9 mouse cellular contexts compared by ENCODE assay signal in the genomic region with DNA sequence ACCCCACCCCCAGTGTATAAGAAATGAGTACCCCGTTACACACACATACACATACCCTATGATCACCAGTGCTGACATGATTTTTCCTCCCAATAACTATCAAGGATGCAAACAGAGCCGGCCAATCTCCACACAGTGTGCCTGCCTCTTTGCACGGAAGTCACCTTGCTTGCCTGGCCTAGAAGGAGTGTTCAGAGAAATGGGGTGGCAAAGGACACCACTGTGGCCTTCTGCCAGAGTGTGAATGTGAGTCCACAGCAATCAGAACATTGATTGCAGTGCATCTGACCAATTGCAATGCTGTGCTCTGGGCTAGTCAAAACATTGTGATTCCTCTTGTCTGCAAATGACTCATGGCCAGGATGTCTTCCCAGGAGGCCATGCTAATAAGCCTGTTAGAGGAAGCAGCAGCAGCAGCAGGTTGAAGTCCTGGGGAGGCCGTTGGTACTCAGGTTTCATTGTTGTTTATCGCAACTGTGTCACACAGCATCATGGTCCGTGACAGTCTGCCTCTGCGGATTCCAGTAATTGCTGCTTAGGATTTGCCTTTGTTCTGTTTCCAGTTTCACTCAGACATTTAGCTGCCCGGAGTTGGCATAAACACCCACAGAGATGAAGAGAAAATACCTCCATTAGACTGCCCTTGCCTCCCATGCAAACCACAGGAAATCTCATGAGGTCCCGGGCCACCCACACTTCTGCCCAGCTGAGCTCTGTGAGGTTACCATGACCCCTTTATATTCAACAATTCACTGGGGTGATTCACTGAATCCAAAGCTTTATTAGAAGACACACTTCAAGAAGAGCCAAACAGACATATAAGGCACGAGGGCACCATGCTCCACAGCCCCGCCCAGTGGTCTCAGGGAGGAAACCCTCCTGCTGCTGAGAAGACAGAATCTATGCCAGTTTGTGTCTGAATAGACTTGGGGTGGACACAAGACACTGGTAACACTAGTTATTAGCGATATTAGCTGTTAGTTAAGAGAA. TPM values are rescaled to one million over a fixed set of nuclear protein-coding genes. Genes with fewer than 3 reads are reported as not detected.
DNase-seq lines count a peak whose midpoint lies in the region; ATAC-seq and TF ChIP-seq lines count a peak whose summit lies in the region.
"Had no signal": no experiment of that assay in that cellular context is flagged by ENCODE, and none has a peak within 500 bp of the region (broad histone marks: within the 10 kb centered on the region; RNA-seq: fewer than 3 reads in every experiment).

No protein-coding gene starts in this region.

- H3K4me3 ChIP-seq in liver, postnatal 0 days (ENCODE audit: low read depth, low read length), result no peak overlapping the region
- H3K4me3 ChIP-seq in liver, embryonic 11.5 days (ENCODE audit: low read depth, low read length), result no peak overlapping the region
- H3K4me3 ChIP-seq in bone marrow, adult 2 months (replicated peaks; ENCODE audit: control insufficient read depth, low read depth, low read length), result no peak overlapping the region
- no peak overlapping the region for H3K4me3 ChIP-seq in hindbrain, embryonic 14.5 days (replicated peaks; ENCODE audit: low read length)
- no peak overlapping the region for H3K4me3 ChIP-seq in neural tube, embryonic 14.5 days (ENCODE audit: low read depth, low read length)
- H3K4me3 ChIP-seq in kidney, embryonic 14.5 days (ENCODE audit: low read length), result no peak overlapping the region
- H3K4me3 ChIP-seq: limb, embryonic 15.5 days had no signal

- no peak for TF ChIP-seq EP300 in liver, postnatal 0 days (IDR thresholded peaks at IDR 0.05; ENCODE audit: low read depth)

- TF ChIP-seq CTCF in liver, postnatal 0 days (IDR thresholded peaks at IDR 0.05; ENCODE audit: low read depth), result peak; percentile 49
- peak; percentile 46; the same call in 1 of the 2 replicates for TF ChIP-seq CTCF in bone marrow, adult 2 months (IDR thresholded peaks at IDR 0.05; ENCODE audit: control insufficient read depth, insufficient read depth, low read length)

- ATAC-seq in liver, postnatal 0 days, result no peak
- no peak for ATAC-seq in liver, embryonic 11.5 days (replicated peaks; ENCODE audit: low FRiP score)
- peak; percentile 7; the same call in 1 of the 2 replicates for ATAC-seq in hindbrain, embryonic 14.5 days (ENCODE audit: low FRiP score)
- peak; percentile 18; the same call in 1 of the 2 replicates for ATAC-seq in neural tube, embryonic 14.5 days (ENCODE audit: low read depth)
- no peak for ATAC-seq in kidney, embryonic 14.5 days (ENCODE audit: low FRiP score, low TSS enrichment)

- H3K36me3 ChIP-seq in liver, postnatal 0 days (replicated peaks; ENCODE audit: insufficient read depth, low read length), result no peaks in the 10 kb centered on the region
- no peaks in the 10 kb centered on the region for H3K36me3 ChIP-seq in liver, embryonic 11.5 days (ENCODE audit: control insufficient read depth, insufficient read depth, low read length)
- H3K36me3 ChIP-seq in hindbrain, embryonic 14.5 days (replicated peaks; ENCODE audit: control insufficient read depth, insufficient read depth), result no peaks in the 10 kb centered on the region
- no peaks in the 10 kb centered on the region for H3K36me3 ChIP-seq in neural tube, embryonic 14.5 days (ENCODE audit: control insufficient read depth, insufficient read depth, low read length)
- no peaks in the 10 kb centered on the region for H3K36me3 ChIP-seq in kidney, embryonic 14.5 days (ENCODE audit: control insufficient read depth, insufficient read depth, low read length)
- H3K36me3 ChIP-seq: limb, embryonic 15.5 days had no signal

- no peak overlapping the region for H3K27ac ChIP-seq in liver, postnatal 0 days (ENCODE audit: low read depth)
- H3K27ac ChIP-seq in liver, embryonic 11.5 days (ENCODE audit: low read depth, low read length), result no peak overlapping the region
- H3K27ac ChIP-seq in bone marrow, adult 2 months (ENCODE audit: control insufficient read depth, insufficient read depth, low read depth, low read length, poor library complexity), result no peak overlapping the region
- no peak overlapping the region; the same call in 1 of the 2 replicates for H3K27ac ChIP-seq in hindbrain, embryonic 14.5 days
- peak overlapping the region; percentile 10; the same call in 1 of the 2 replicates for H3K27ac ChIP-seq in neural tube, embryonic 14.5 days (ENCODE audit: low read depth, low read length)
- no peak overlapping the region for H3K27ac ChIP-seq in kidney, embryonic 14.5 days (ENCODE audit: low read depth, low read length)
- H3K27ac ChIP-seq: limb, embryonic 15.5 days had no signal

- H3K9me3 ChIP-seq in liver, postnatal 0 days (ENCODE audit: low read length), result peaks cover 2% of the 10 kb centered on the region; the same call in 1 of the 2 replicates
- no peaks in the 10 kb centered on the region; the same call in 1 of the 2 replicates for H3K9me3 ChIP-seq in liver, embryonic 11.5 days (ENCODE audit: control insufficient read depth, low read length)
- no peaks in the 10 kb centered on the region for H3K9me3 ChIP-seq in hindbrain, embryonic 14.5 days (ENCODE audit: control insufficient read depth, low read length)
- H3K9me3 ChIP-seq in neural tube, embryonic 14.5 days (ENCODE audit: control insufficient read depth, low read length), result no peaks in the 10 kb centered on the region
- H3K9me3 ChIP-seq in kidney, embryonic 14.5 days (ENCODE audit: control insufficient read depth, low read length), result peaks cover 5% of the 10 kb centered on the region; the same call in 1 of the 2 replicates
- H3K9me3 ChIP-seq: limb, embryonic 15.5 days had no signal

- peaks cover 5% of the 10 kb centered on the region for H3K4me1 ChIP-seq in liver, postnatal 0 days (ENCODE audit: insufficient read depth)
- H3K4me1 ChIP-seq in liver, embryonic 11.5 days (replicated peaks; ENCODE audit: control insufficient read depth, insufficient read depth, low read length), result 0 out of 2 replicates have a peak, but pooled peaks cover 4% of the 10 kb centered on the region
- H3K4me1 ChIP-seq in bone marrow, adult 2 months (ENCODE audit: control insufficient read depth, insufficient read depth, low read length), result peaks cover 2% of the 10 kb centered on the region; the same call in 1 of the 2 replicates
- H3K4me1 ChIP-seq in hindbrain, embryonic 14.5 days (replicated peaks; ENCODE audit: control insufficient read depth, insufficient read depth, low read length), result peaks cover 15% of the 10 kb centered on the region
- H3K4me1 ChIP-seq in neural tube, embryonic 14.5 days (ENCODE audit: control insufficient read depth, insufficient read depth, low read length), result peaks cover 11% of the 10 kb centered on the region
- no peaks in the 10 kb centered on the region for H3K4me1 ChIP-seq in kidney, embryonic 14.5 days (ENCODE audit: control insufficient read depth, insufficient read depth, low read length)

- DNase-seq in liver, postnatal 0 days, result no peak
- no peak for DNase-seq in liver, embryonic 11.5 days (ENCODE audit: low spot score)
- no peak for DNase-seq in hindbrain, embryonic 14.5 days (ENCODE audit: low spot score)
- no peak for DNase-seq in layer of hippocampus, adult 9-11 months
- no peak for DNase-seq in right cerebral cortex, postnatal 25 days

- no peak overlapping the region for H3K4me2 ChIP-seq in liver, postnatal 0 days (ENCODE audit: low read depth, low read length)
- no peak overlapping the region for H3K4me2 ChIP-seq in liver, embryonic 11.5 days
- no peak overlapping the region for H3K4me2 ChIP-seq in hindbrain, embryonic 14.5 days (replicated peaks)
- no peak overlapping the region for H3K4me2 ChIP-seq in neural tube, embryonic 14.5 days (ENCODE audit: low read depth, low read length)
- no peak overlapping the region for H3K4me2 ChIP-seq in kidney, embryonic 14.5 days (replicated peaks; ENCODE audit: low read depth, low read length)
- H3K4me2 ChIP-seq: limb, embryonic 15.5 days had no signal

- TF ChIP-seq POLR2A in bone marrow, adult 2 months (IDR thresholded peaks at IDR 0.05; ENCODE audit: borderline replicate concordance, control insufficient read depth, low read depth, low read length), result no peak

- WGBS in liver, postnatal 0 days (ENCODE audit: insufficient replicate concordance), result 52% methylated on average over 12 of the region's 12 CpGs
- 64% methylated on average over 12 of the region's 12 CpGs for WGBS in liver, embryonic 11.5 days
- 42% methylated on average over 12 of the region's 12 CpGs for WGBS in bone marrow, adult 2 months
- WGBS in hindbrain, embryonic 14.5 days, result 40% methylated on average over 12 of the region's 12 CpGs
- 42% methylated on average over 12 of the region's 12 CpGs for WGBS in neural tube, embryonic 14.5 days
- WGBS in kidney, embryonic 14.5 days, result 51% methylated on average over 12 of the region's 12 CpGs

- 0 out of 2 replicates have a peak, but pooled peaks cover under 1% of the 10 kb centered on the region for H3K27me3 ChIP-seq in liver, postnatal 0 days (ENCODE audit: insufficient read depth, low read length)
- H3K27me3 ChIP-seq in liver, embryonic 11.5 days (replicated peaks; ENCODE audit: control insufficient read depth, insufficient read depth, low read length), result 0 out of 2 replicates have a peak, but pooled peaks cover 2% of the 10 kb centered on the region
- H3K27me3 ChIP-seq in hindbrain, embryonic 14.5 days (ENCODE audit: control insufficient read depth, insufficient read depth, low read length), result no peaks in the 10 kb centered on the region
- H3K27me3 ChIP-seq in neural tube, embryonic 14.5 days (ENCODE audit: control insufficient read depth, insufficient read depth, low read length), result no peaks in the 10 kb centered on the region
- H3K27me3 ChIP-seq in kidney, embryonic 14.5 days (ENCODE audit: control insufficient read depth, insufficient read depth, low read length), result no peaks in the 10 kb centered on the region
- H3K27me3 ChIP-seq: limb, embryonic 15.5 days had no signal

- H3K9ac ChIP-seq in liver, postnatal 0 days (replicated peaks), result no peak overlapping the region
- no peak overlapping the region for H3K9ac ChIP-seq in liver, embryonic 11.5 days (ENCODE audit: low read depth, low read length)
- no peak overlapping the region for H3K9ac ChIP-seq in hindbrain, embryonic 14.5 days
- no peak overlapping the region for H3K9ac ChIP-seq in neural tube, embryonic 14.5 days (replicated peaks; ENCODE audit: low read depth, low read length)
- no peak overlapping the region for H3K9ac ChIP-seq in kidney, embryonic 14.5 days (ENCODE audit: low read depth, low read length)
- H3K9ac ChIP-seq: limb, embryonic 15.5 days had no signal

RNA-seq across cellular contexts. Expression of a gene that starts 18.8 kb away (rescaled TPM):
- polyA plus RNA-seq in liver, postnatal 0 days (2015; fragmentation: Nextera tagmentation; extraction: Ambion mirVana), result 8.3 and 9.8 TPM in 2 replicates
- 30.4 and 33.8 TPM in 2 replicates for polyA plus RNA-seq in liver, embryonic 11.5 days (2014; fragmentation: Nextera tagmentation; extraction: Ambion mirVana)
- polyA plus RNA-seq in bone marrow, adult 2 months (2011; ENCODE audit: insufficient read depth, insufficient read length, low replicate concordance, missing spikeins), result 9.2 and 9.7 TPM in 2 replicates
- polyA plus RNA-seq in hindbrain, embryonic 14.5 days (2014; fragmentation: Nextera tagmentation; extraction: Ambion mirVana), result 18.2 and 18.5 TPM in 2 replicates
- polyA plus RNA-seq in neural tube, embryonic 14.5 days (2014; fragmentation: Nextera tagmentation; extraction: Ambion mirVana), result 14.0 and 14.2 TPM in 2 replicates
- polyA plus RNA-seq in kidney, embryonic 14.5 days (2014; fragmentation: Nextera tagmentation; extraction: Ambion mirVana), result 13.1 and 14.2 TPM in 2 replicates

Comparison
In these comparisons a context has a peak if more than half of its experiments do, and no peak if none do; other contexts are left out.
1. ATAC-seq: peak in hindbrain, embryonic 14.5 days (single experiment) and neural tube, embryonic 14.5 days (single experiment); none in liver, postnatal 0 days (single experiment), liver, embryonic 11.5 days (single experiment) and kidney, embryonic 14.5 days (single experiment).